Mouse (Mus musculus): ENCODE data around the gene Trim31.

DNA sequence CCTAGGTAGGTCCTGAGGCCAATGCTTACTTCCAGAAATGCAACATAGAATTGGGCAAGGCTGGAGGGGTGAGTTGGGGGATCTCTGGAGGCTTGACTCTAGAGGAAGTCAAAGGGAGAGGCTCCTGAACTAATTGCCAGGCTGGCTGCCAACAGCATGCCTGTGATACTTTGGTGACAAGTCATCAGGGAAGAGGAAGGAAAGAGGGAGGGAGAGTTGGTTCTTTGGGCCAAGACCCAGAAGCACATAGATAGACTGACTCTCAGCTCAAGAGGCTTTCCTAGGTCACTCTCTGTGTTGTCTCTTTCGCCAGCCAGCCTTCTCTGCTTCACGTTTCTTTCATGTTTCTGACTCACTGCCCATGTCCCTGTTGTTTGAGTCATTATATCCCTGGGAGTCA lies 33.9 kb downstream of the Trim31 start:
- TF ChIP-seq USF1 (IDR thresholded peaks at IDR 0.05; ENCODE audit: low read depth) (no peak), POLR2A (IDR thresholded peaks at IDR 0.05; ENCODE audit: insufficient read length, low read depth) (no peak), E2F4 (IDR thresholded peaks at IDR 0.05; ENCODE audit: insufficient read depth) (no peak), REST (IDR thresholded peaks at IDR 0.05; ENCODE audit: insufficient read depth, insufficient read length) (no peak), TCF12 (IDR thresholded peaks at IDR 0.05; ENCODE audit: insufficient read depth, poor library complexity, severe bottlenecking) (no peak), MAX (IDR thresholded peaks at IDR 0.05; ENCODE audit: low read depth) (no peak), POLR2AphosphoS2 (IDR thresholded peaks at IDR 0.05; ENCODE audit: insufficient read length, low read depth) (no peak), MYOG (IDR thresholded peaks at IDR 0.05; ENCODE audit: control insufficient read depth in 1 of 3, insufficient read depth in 1 of 3, insufficient read length in 2 of 3, low read depth in 2 of 3) (no peak)

Measured in myocyte (in vitro differentiated cells).